Mouse (Mus musculus) MEL (cell line): ENCODE measurements around the gene Sh3pxd2b. TPM values are rescaled to one million over a fixed set of nuclear protein-coding genes. Genes with fewer than 3 reads are reported as not detected.

Experiments
- DNase-seq: peaks from one replicate; pipeline ENCODE4 v3.0.0; 2011; ENCODE audit warnings: low read depth, low spot score
- H3K27ac ChIP-seq: 2 replicates; pipeline ENCODE4 v1.5.1; 2012; ENCODE audit warnings: low read depth, mild to moderate bottlenecking, control low read depth, low read length, moderate library complexity; ENCODE audit not compliant: control insufficient read depth
- H3K27me3 ChIP-seq, 2 experiments: fragments of 150-350 bp in 1 of 2; sonication (generic) in 1 of 2; 2 replicates each; pipeline ENCODE4 v1.6.1; 2012; ENCODE audit warnings: low read length in 2 of 2, mild to moderate bottlenecking in 2 of 2, improper control_type of control experiment in 1 of 2, moderate library complexity in 1 of 2; ENCODE audit not compliant: insufficient read depth in 2 of 2, control insufficient read depth in 1 of 2
- H3K36me3 ChIP-seq, 2 experiments: 2 replicates each; pipeline ENCODE4 v1.6.1; 2012 to 2014; ENCODE audit warnings: low read length in 2 of 2, improper control_type of control experiment in 1 of 2, inconsistent platforms in 1 of 2, mild to moderate bottlenecking in 1 of 2; ENCODE audit not compliant: insufficient read depth in 2 of 2, control insufficient read depth in 1 of 2
- H3K4me1 ChIP-seq, 2 experiments: fragments of 150-350 bp in 1 of 2; sonication (generic) in 1 of 2; 2 replicates each; pipeline ENCODE4 v1.6.1; 2012; ENCODE audit warnings: low read length in 2 of 2, improper control_type of control experiment in 1 of 2, mild to moderate bottlenecking in 1 of 2; ENCODE audit not compliant: insufficient read depth in 2 of 2, control insufficient read depth in 1 of 2
- H3K4me3 ChIP-seq, 2 experiments: fragments of 150-350 bp in 1 of 2; sonication (generic) in 1 of 2; 2 replicates each; pipeline ENCODE4 v1.5.1; 2012; ENCODE audit warnings: low read depth in 2 of 2, low read length in 2 of 2, mild to moderate bottlenecking in 2 of 2, moderate library complexity in 2 of 2, control low read depth in 1 of 2, improper control_type of control experiment in 1 of 2; ENCODE audit not compliant: control insufficient read depth in 1 of 2, insufficient read depth in 1 of 2
- H3K79me2 ChIP-seq: 2 replicates; pipeline ENCODE4 v1.6.1; 2012; ENCODE audit warnings: mild to moderate bottlenecking, low read length, moderate library complexity; ENCODE audit not compliant: control insufficient read depth, poor library complexity, insufficient read depth
- H3K9ac ChIP-seq: 2 replicates; pipeline ENCODE4 v1.6.1; 2012; ENCODE audit warnings: low read depth, mild to moderate bottlenecking, control low read depth, low read length, moderate library complexity; ENCODE audit not compliant: control insufficient read depth, poor library complexity, severe bottlenecking
- H3K9me3 ChIP-seq: fragments of 150-350 bp; sonication (generic); replicated peaks from 2 replicates; pipeline ENCODE4 v1.6.1; 2012; ENCODE audit warnings: mild to moderate bottlenecking, low read length, improper control_type of control experiment, moderate library complexity; ENCODE audit not compliant: insufficient read depth
- BHLHE40 ChIP-seq: IDR thresholded peaks from 2 replicates; pipeline ENCODE4 v1.6.1; 2012; ENCODE audit warnings: low read depth, mild to moderate bottlenecking, inconsistent platforms, low read length, improper control_type of control experiment, borderline replicate concordance
- E2F4 ChIP-seq: IDR thresholded peaks from 2 replicates; pipeline ENCODE4 v1.6.1; 2011; ENCODE audit warnings: low read depth, low read length, improper control_type of control experiment, borderline replicate concordance
- ELF1 ChIP-seq: IDR thresholded peaks from 2 replicates; pipeline ENCODE4 v1.6.1; 2014; ENCODE audit warnings: low read depth, mild to moderate bottlenecking, inconsistent platforms, low read length, improper control_type of control experiment, moderate library complexity
- EP300 ChIP-seq, 2 experiments: IDR thresholded peaks; 2 replicates each; pipeline ENCODE4 v1.6.1; 2011; ENCODE audit warnings: improper control_type of control experiment in 2 of 2, low read length in 2 of 2, low read depth in 1 of 2, mild to moderate bottlenecking in 1 of 2
- ETS1 ChIP-seq: IDR thresholded peaks from 2 replicates; pipeline ENCODE4 v1.6.1; 2012; ENCODE audit warnings: low read depth, mild to moderate bottlenecking, inconsistent platforms, low read length, improper control_type of control experiment, moderate library complexity
- GABPA ChIP-seq: IDR thresholded peaks from 2 replicates; pipeline ENCODE4 v1.6.1; 2012; ENCODE audit warnings: low read depth, mild to moderate bottlenecking, inconsistent platforms, low read length, improper control_type of control experiment, moderate library complexity
- HCFC1 ChIP-seq: IDR thresholded peaks from 2 replicates; pipeline ENCODE4 v1.6.1; 2012; ENCODE audit warnings: low read depth, mild to moderate bottlenecking, inconsistent platforms, low read length, improper control_type of control experiment, moderate library complexity
- MAX ChIP-seq: IDR thresholded peaks from 2 replicates; pipeline ENCODE4 v1.6.1; 2011; ENCODE audit warnings: low read length, improper control_type of control experiment
- MXI1 ChIP-seq: IDR thresholded peaks from 2 replicates; pipeline ENCODE4 v1.6.1; 2011; ENCODE audit warnings: mild to moderate bottlenecking, low read depth, low read length, improper control_type of control experiment
- MYB ChIP-seq: IDR thresholded peaks from 2 replicates; pipeline ENCODE4 v1.6.1; 2011; ENCODE audit warnings: mild to moderate bottlenecking, low read depth, low read length, improper control_type of control experiment
- MYC ChIP-seq: IDR thresholded peaks from 2 replicates; pipeline ENCODE4 v1.6.1; 2011; ENCODE audit warnings: low read depth, mild to moderate bottlenecking, low read length, improper control_type of control experiment, moderate library complexity
- NELFE ChIP-seq: IDR thresholded peaks from 2 replicates; pipeline ENCODE4 v1.6.1; 2011; ENCODE audit warnings: low read depth, low read length, improper control_type of control experiment
- NRF1 ChIP-seq: IDR thresholded peaks from 2 replicates; pipeline ENCODE4 v1.6.1; 2014; ENCODE audit warnings: low read depth, mild to moderate bottlenecking, inconsistent platforms, low read length, improper control_type of control experiment, moderate library complexity; ENCODE audit not compliant: poor library complexity, insufficient read depth, severe bottlenecking
- POLR2AphosphoS2 ChIP-seq: IDR thresholded peaks from 2 replicates; pipeline ENCODE4 v1.6.1; 2011; ENCODE audit warnings: low read length, improper control_type of control experiment
- POLR2AphosphoS5 ChIP-seq: IDR thresholded peaks from 2 replicates; pipeline ENCODE4 v1.6.1; 2012; ENCODE audit warnings: low read depth, borderline replicate concordance, mild to moderate bottlenecking, inconsistent platforms, low read length, moderate library complexity, mixed read lengths
- RCOR1 ChIP-seq: IDR thresholded peaks from 2 replicates; pipeline ENCODE4 v1.6.1; 2012; ENCODE audit warnings: low read depth, mild to moderate bottlenecking, inconsistent platforms, low read length, improper control_type of control experiment
- SIN3A ChIP-seq: IDR thresholded peaks from 2 replicates; pipeline ENCODE4 v1.6.1; 2012; ENCODE audit warnings: low read length, improper control_type of control experiment, inconsistent platforms
- TAL1 ChIP-seq: IDR thresholded peaks from 2 replicates; pipeline ENCODE4 v1.6.1; 2012; ENCODE audit warnings: mild to moderate bottlenecking, inconsistent platforms, low read length, moderate library complexity, mixed read lengths
- TBP ChIP-seq: IDR thresholded peaks from 2 replicates; pipeline ENCODE4 v1.8.0; 2011; ENCODE audit warnings: low read depth, low read length, improper control_type of control experiment
- TCF12 ChIP-seq: IDR thresholded peaks from 2 replicates; pipeline ENCODE4 v1.6.1; 2014; ENCODE audit warnings: low read depth, mild to moderate bottlenecking, inconsistent platforms, low read length, improper control_type of control experiment, moderate library complexity
- USF2 ChIP-seq, 2 experiments: IDR thresholded peaks; 2 replicates each; pipeline ENCODE4 v1.6.1; 2011 to 2012; ENCODE audit warnings: improper control_type of control experiment in 2 of 2, low read length in 2 of 2, borderline replicate concordance in 1 of 2, inconsistent platforms in 1 of 2, low read depth in 1 of 2, mild to moderate bottlenecking in 1 of 2; ENCODE audit not compliant: insufficient read depth in 1 of 2
- ZC3H11A ChIP-seq: IDR thresholded peaks from 2 replicates; pipeline ENCODE4 v1.6.1; 2012; ENCODE audit warnings: low read depth, mild to moderate bottlenecking, inconsistent platforms, low read length, improper control_type of control experiment
- ZKSCAN1 ChIP-seq: IDR thresholded peaks from 2 replicates; pipeline ENCODE4 v1.6.1; 2012; ENCODE audit warnings: low read depth, mild to moderate bottlenecking, inconsistent platforms, low read length, improper control_type of control experiment, moderate library complexity
- ZMIZ1 ChIP-seq: IDR thresholded peaks from 2 replicates; pipeline ENCODE4 v1.6.1; 2012; ENCODE audit warnings: low read depth, mild to moderate bottlenecking, inconsistent platforms, low read length, improper control_type of control experiment, moderate library complexity
- ZNF384 ChIP-seq: IDR thresholded peaks from 2 replicates; pipeline ENCODE4 v1.6.1; 2012; ENCODE audit warnings: low read depth, mild to moderate bottlenecking, inconsistent platforms, low read length, improper control_type of control experiment
- polyA plus RNA-seq, 2 experiments: library from polyadenylated mRNA; stranded (reverse) in 1 of 2; unstranded in 1 of 2; fragments of >175 nt in 1 of 2; fragments of >200 nt in 1 of 2; gene quantifications; 2 replicates each; pipeline versions ENCODE4 v1.2.1 to v1.2.4; 2012; ENCODE audit warnings: low replicate concordance in 2 of 2, low read depth in 1 of 2; ENCODE audit not compliant: insufficient read length in 2 of 2, insufficient read depth in 1 of 2, missing spikeins in 1 of 2
- total RNA-seq: library from RNA; depleted of rRNA; stranded (reverse); fragments of 300-350 nt; gene quantifications from 2 replicates; pipeline ENCODE4 v1.2.3, GENCODE M21; 2012

Sh3pxd2b gene
- total and polyA plus RNA-seq, 3 experiments = 9.6 to 17.0 TPM; not detected in 1

GRCm38 (mm10) chr11:32423311-32423710 is 75.7 kb downstream of the Sh3pxd2b start:
- DNase-seq = no peak
- TF ChIP-seq RCOR1 (no peak), NELFE (no peak), GABPA (no peak), TAL1 (no peak), ETS1 (no peak), USF2 (IDR thresholded peaks at IDR 0.05; ENCODE audit: borderline replicate concordance in 1 of 2, insufficient read depth in 1 of 2, low read depth in 1 of 2, low read length in 2 of 2) (no peak), ZNF384 (no peak), MYB (no peak), ZKSCAN1 (no peak), SIN3A (no peak), POLR2AphosphoS5 (no peak), MAX (no peak), MXI1 (no peak), ZMIZ1 (no peak), POLR2AphosphoS2 (no peak), E2F4 (no peak), NRF1 (no peak), EP300 (IDR thresholded peaks at IDR 0.05; ENCODE audit: low read depth in 1 of 2, low read length in 2 of 2) (no peak), MYC (no peak)
- H3K27ac ChIP-seq = no peak overlapping the region
- H3K27me3 ChIP-seq = no peaks in the 10 kb centered on the region
- no peak overlapping the region for H3K9ac ChIP-seq
- H3K9me3 ChIP-seq = no peaks in the 10 kb centered on the region
- no peak overlapping the region for H3K4me3 ChIP-seq
- no peaks in the 10 kb centered on the region for H3K79me2 ChIP-seq
- H3K4me1 ChIP-seq = no peaks in the 10 kb centered on the region
- peaks cover 0 to 3% of the 10 kb centered on the region in 2 experiments; a peak in 1 of 4 replicates for H3K36me3 ChIP-seq

GRCm38 (mm10) chr11:32424600-32424999 is 77.0 kb downstream of the Sh3pxd2b start:
- H3K27ac ChIP-seq = no peak overlapping the region
- no peaks in the 10 kb centered on the region for H3K27me3 ChIP-seq
- H3K36me3 ChIP-seq = peaks cover 0 to 2% of the 10 kb centered on the region in 2 experiments; a peak in 1 of 4 replicates
- H3K79me2 ChIP-seq = no peaks in the 10 kb centered on the region
- H3K9ac ChIP-seq = no peak overlapping the region
- DNase-seq = no peak
- H3K9me3 ChIP-seq = no peaks in the 10 kb centered on the region
- TF ChIP-seq ZC3H11A (no peak), SIN3A (no peak), TBP (no peak), MYB (no peak), USF2 (IDR thresholded peaks at IDR 0.05; ENCODE audit: borderline replicate concordance in 1 of 2, insufficient read depth in 1 of 2, low read depth in 1 of 2, low read length in 2 of 2) (no peak), E2F4 (no peak), MXI1 (no peak), BHLHE40 (no peak), MAX (no peak), ZNF384 (no peak), ELF1 (no peak), ZMIZ1 (no peak), TCF12 (no peak), HCFC1 (no peak)
- no peak overlapping the region for H3K4me3 ChIP-seq
- H3K4me1 ChIP-seq = no peaks in the 10 kb centered on the region
